Mouse (Mus musculus): ENCODE data around the gene Scaf4. TPM values are rescaled to one million over a fixed set of nuclear protein-coding genes. Genes with fewer than 3 reads are reported as not detected.

Gene Scaf4
- total and polyA plus RNA-seq, 2 experiments from 2014 or later = 15.7 to 16.9 TPM

DNA sequence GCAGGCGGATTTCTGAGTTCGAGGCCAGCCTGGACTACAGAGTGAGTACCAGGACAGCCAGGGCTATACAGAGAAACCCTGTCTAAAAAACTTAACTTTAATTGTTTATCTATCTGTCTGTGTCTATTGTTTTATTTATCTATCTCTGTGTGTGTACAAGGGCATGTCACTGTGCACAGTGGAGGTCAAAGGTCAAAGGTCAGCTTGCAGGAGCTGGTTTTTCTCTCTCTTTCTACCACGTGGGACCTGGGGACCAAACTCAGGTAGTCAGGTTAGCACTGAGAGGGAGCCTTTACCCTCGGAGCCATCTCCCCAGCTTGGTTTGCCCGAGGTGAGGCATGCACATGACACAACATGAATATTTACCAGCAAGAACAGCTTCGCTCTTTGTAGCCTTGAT, 93.0 kb downstream of the Scaf4 start:
- no peaks in the 10 kb centered on the region for H3K4me1 ChIP-seq (ENCODE audit: insufficient read depth)
- no peaks in the 10 kb centered on the region; the same call in 1 of the 2 replicates for H3K27me3 ChIP-seq (ENCODE audit: insufficient read depth, low read length)
- H3K4me3 ChIP-seq (ENCODE audit: low read depth, low read length) = no peak overlapping the region
- no peak overlapping the region for H3K9ac ChIP-seq
- TF ChIP-seq CTCF (IDR thresholded peaks at IDR 0.05; ENCODE audit: low read depth) = no peak
- 79% methylated on average over 6 of the region's 6 CpGs for WGBS
- no peak for ATAC-seq
- H3K4me2 ChIP-seq (ENCODE audit: low read depth) = no peak overlapping the region
- no peak overlapping the region for H3K27ac ChIP-seq (ENCODE audit: low read depth, low read length)
- no peak for DNase-seq
- H3K9me3 ChIP-seq (ENCODE audit: low read length) = no peaks in the 10 kb centered on the region
- H3K36me3 ChIP-seq (ENCODE audit: insufficient read depth) = no peaks in the 10 kb centered on the region

DNA sequence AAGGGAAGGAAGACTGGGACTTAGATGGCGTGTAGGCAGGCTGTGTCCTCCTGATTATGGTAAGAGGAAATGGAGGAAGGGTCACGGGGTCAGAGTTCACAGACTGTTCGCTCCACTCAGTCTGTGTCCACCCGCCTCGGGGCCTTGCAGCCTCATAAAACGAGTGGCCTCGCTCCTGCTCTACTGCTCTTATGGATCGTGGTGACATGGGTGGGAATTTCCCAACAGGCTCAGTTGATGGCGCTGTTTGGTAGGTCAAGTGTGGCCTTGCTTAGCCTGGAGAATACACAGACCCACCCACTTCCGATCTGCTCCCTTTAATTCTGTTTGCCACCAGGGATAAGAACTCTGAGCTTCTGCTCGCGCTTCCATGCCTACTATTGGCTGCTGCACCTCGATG, 96.8 kb downstream of the Scaf4 start:
- DNase-seq = no peak
- no peaks in the 10 kb centered on the region for H3K4me1 ChIP-seq (ENCODE audit: insufficient read depth)
- H3K27me3 ChIP-seq (ENCODE audit: insufficient read depth, low read length) = no peaks in the 10 kb centered on the region; the same call in 1 of the 2 replicates
- no peaks in the 10 kb centered on the region for H3K36me3 ChIP-seq (ENCODE audit: insufficient read depth)
- 55% methylated on average over 13 of the region's 13 CpGs for WGBS
- H3K27ac ChIP-seq (ENCODE audit: low read depth, low read length) = no peak overlapping the region
- H3K9me3 ChIP-seq (ENCODE audit: low read length) = no peaks in the 10 kb centered on the region
- ATAC-seq = no peak
- no peak overlapping the region for H3K4me2 ChIP-seq (ENCODE audit: low read depth)
- peak; percentile 41 for TF ChIP-seq CTCF (IDR thresholded peaks at IDR 0.05; ENCODE audit: low read depth)
- no peak overlapping the region for H3K4me3 ChIP-seq (ENCODE audit: low read depth, low read length)
- H3K9ac ChIP-seq = no peak overlapping the region

DNA sequence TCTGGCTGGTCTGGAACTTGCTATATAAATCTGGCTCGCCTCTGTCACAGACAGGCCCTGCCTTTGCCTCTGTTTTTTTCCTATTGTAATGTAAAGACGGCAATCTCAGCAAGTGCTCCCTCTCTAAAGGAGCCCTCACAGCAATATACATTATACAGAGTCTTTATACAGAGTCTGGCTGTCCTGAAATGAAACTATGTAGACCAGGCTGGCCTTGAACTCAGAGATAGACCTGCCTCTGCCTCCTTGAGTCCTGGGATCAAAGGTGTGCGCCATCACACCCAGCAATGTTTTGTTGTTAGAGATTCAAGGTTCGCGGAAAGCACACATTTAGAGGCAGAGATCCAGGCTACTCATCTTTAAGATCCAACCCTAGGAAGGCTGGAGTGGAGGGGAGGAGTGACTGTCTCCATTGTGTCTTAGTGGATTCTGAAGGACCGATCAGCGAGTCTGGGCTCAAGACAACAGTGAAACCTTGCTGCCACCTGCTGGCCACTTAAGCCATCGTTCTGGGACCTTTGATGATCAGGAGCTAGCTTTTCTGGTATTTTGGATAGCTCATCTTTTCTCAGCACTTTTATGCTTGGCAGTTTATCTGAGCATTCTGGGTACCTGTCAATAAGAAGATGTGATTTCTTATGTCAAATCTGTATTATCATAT, 98.2 kb downstream of the Scaf4 start:
- Histone ChIP-seq H3K36me3 (ENCODE audit: insufficient read depth) (no peaks in the 10 kb centered on the region), H3K27ac (ENCODE audit: low read depth, low read length) (no peak overlapping the region), H3K9ac (no peak overlapping the region), H3K9me3 (ENCODE audit: low read length) (no peaks in the 10 kb centered on the region), H3K4me3 (ENCODE audit: low read depth, low read length) (no peak overlapping the region), H3K4me1 (ENCODE audit: insufficient read depth) (no peaks in the 10 kb centered on the region), H3K4me2 (ENCODE audit: low read depth) (no peak overlapping the region), H3K27me3 (ENCODE audit: insufficient read depth, low read length) (no peaks in the 10 kb centered on the region; the same call in 1 of the 2 replicates)
- 39% methylated on average over 8 of the region's 8 CpGs for WGBS
- ATAC-seq = peak; percentile 88
- peak; percentile 91 for TF ChIP-seq CTCF (IDR thresholded peaks at IDR 0.05; ENCODE audit: low read depth)
- peak; percentile 91 for DNase-seq

DNA sequence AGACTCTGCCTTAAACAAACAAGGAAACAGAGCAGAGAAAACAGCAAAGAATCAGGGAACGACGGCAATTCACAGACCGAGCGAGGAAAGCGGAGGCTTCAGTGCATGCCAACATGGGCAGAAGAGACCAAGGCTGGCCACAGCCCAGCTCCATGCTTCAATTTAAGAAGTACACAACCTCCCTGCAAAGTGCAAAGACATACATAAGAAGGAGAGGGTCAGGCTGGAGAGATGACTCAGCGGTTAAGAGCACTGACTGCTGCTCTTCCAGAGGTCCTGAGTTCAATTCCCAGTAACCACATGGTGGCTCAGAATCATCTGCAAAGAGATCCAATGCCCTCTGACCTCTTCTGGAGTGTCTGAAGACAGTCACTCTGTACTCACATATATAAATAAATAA, 100.2 kb downstream of the Scaf4 start:
- Histone ChIP-seq H3K4me2 (ENCODE audit: low read depth) (no peak overlapping the region), H3K4me1 (ENCODE audit: insufficient read depth) (no peaks in the 10 kb centered on the region), H3K27ac (ENCODE audit: low read depth, low read length) (no peak overlapping the region), H3K4me3 (ENCODE audit: low read depth, low read length) (no peak overlapping the region), H3K36me3 (ENCODE audit: insufficient read depth) (no peaks in the 10 kb centered on the region), H3K27me3 (ENCODE audit: insufficient read depth, low read length) (no peaks in the 10 kb centered on the region; the same call in 1 of the 2 replicates), H3K9ac (no peak overlapping the region), H3K9me3 (ENCODE audit: low read length) (no peaks in the 10 kb centered on the region)
- DNase-seq = no peak
- ATAC-seq = no peak
- WGBS = 82% methylated on average over 6 of the region's 6 CpGs
- TF ChIP-seq CTCF (IDR thresholded peaks at IDR 0.05; ENCODE audit: low read depth) = no peak

DNA sequence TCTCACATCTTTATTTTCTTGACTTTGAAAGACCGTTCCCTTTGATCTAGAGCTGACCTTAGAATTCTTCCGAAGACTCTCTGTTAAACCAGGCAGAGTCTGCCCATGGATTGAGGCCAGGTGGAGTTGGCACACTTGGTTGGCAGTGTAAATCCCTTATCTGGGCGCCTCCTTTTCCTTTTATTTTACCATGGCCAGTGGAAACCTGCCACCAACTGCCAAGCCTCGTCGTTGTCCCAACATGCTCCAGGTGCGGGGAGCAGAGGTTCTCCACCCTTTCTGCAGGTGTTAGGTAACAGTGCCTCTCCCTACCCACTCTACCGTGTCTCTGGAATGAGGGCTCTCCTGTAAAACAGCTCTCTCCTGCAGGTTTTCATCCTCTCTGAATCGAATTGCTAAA, 102.6 kb downstream of the Scaf4 start:
- Histone ChIP-seq H3K9me3 (ENCODE audit: low read length) (no peaks in the 10 kb centered on the region), H3K36me3 (ENCODE audit: insufficient read depth) (no peaks in the 10 kb centered on the region), H3K27me3 (ENCODE audit: insufficient read depth, low read length) (no peaks in the 10 kb centered on the region; the same call in 1 of the 2 replicates), H3K4me2 (ENCODE audit: low read depth) (no peak overlapping the region), H3K9ac (no peak overlapping the region), H3K4me3 (ENCODE audit: low read depth, low read length) (no peak overlapping the region), H3K27ac (ENCODE audit: low read depth, low read length) (no peak overlapping the region), H3K4me1 (ENCODE audit: insufficient read depth) (peaks cover 4% of the 10 kb centered on the region)
- WGBS = 87% methylated on average over 8 of the region's 8 CpGs
- no peak for TF ChIP-seq CTCF (IDR thresholded peaks at IDR 0.05; ENCODE audit: low read depth)
- no peak for DNase-seq
- no peak for ATAC-seq

DNA sequence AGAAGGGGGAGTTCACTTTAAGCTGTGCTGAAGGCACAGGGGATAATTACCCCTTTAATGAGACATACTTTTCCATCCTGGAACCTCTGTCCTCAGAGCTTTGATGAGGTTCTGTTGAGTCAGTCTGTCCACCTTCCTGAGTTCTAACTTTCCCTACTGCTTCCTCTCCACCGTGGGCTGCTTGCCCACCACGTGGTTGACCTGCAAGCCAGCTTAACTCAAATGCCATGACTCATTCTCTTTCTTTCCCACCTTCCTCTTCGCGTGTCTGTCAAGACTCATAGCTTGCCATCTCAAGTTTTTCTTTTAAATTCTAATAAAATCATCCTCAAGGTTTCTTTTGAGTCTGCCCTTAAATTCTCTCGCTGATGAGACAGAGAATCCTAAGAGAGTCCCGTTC, 103.3 kb downstream of the Scaf4 start:
- Histone ChIP-seq H3K4me3 (ENCODE audit: low read depth, low read length) (no peak overlapping the region), H3K27me3 (ENCODE audit: insufficient read depth, low read length) (no peaks in the 10 kb centered on the region; the same call in 1 of the 2 replicates), H3K9me3 (ENCODE audit: low read length) (no peaks in the 10 kb centered on the region), H3K27ac (ENCODE audit: low read depth, low read length) (no peak overlapping the region), H3K9ac (no peak overlapping the region), H3K4me2 (ENCODE audit: low read depth) (no peak overlapping the region), H3K36me3 (ENCODE audit: insufficient read depth) (no peaks in the 10 kb centered on the region), H3K4me1 (ENCODE audit: insufficient read depth) (peaks cover 8% of the 10 kb centered on the region)
- DNase-seq (no peak), ATAC-seq (no peak)
- 84% methylated on average over 6 of the region's 6 CpGs for WGBS
- TF ChIP-seq CTCF (IDR thresholded peaks at IDR 0.05; ENCODE audit: low read depth) = no peak

DNA sequence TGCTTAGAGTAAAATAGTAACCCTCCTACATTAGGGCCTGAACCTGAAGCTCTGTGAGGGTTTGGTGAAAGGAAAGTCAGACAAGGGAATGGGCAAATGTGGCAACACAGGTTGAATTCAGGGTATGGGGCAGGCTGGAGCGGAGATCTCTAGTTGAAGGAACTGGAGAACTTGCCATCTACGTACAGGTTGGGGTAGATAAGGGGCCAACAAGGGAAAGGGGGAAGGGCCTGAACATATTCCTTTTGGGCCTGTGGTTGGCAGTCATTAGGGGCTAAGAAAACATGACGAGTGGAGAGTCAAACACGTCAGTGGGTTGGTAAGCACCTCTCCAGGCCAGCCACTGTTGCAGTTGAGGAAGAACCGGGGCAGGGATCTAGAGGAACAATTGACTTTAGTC, 104.4 kb downstream of the Scaf4 start:
- no peak for ATAC-seq
- TF ChIP-seq CTCF (IDR thresholded peaks at IDR 0.05; ENCODE audit: low read depth) = no peak
- Histone ChIP-seq H3K9ac (no peak overlapping the region), H3K4me3 (ENCODE audit: low read depth, low read length) (no peak overlapping the region), H3K27me3 (ENCODE audit: insufficient read depth, low read length) (no peaks in the 10 kb centered on the region), H3K36me3 (ENCODE audit: insufficient read depth) (no peaks in the 10 kb centered on the region), H3K4me2 (ENCODE audit: low read depth) (no peak overlapping the region), H3K27ac (ENCODE audit: low read depth, low read length) (no peak overlapping the region), H3K4me1 (ENCODE audit: insufficient read depth) (peaks cover 10% of the 10 kb centered on the region), H3K9me3 (ENCODE audit: low read length) (no peaks in the 10 kb centered on the region)
- DNase-seq = no peak
- WGBS = 91% methylated on average over 5 of the region's 5 CpGs

All from forebrain, postnatal 0 days (tissue).